Mouse (Mus musculus): Measurements from ENCODE around the gene Oasl1. TPM values are rescaled to one million over a fixed set of nuclear protein-coding genes. Genes with fewer than 3 reads are reported as not detected.
A peak's percentile ranks its signal among the peaks of the same experiment; 100 is the strongest.
"Not testable (repeated sequence)": the region's sequence is repeated elsewhere in the genome, so short reads cannot be mapped to it uniquely, and the experiment has no call there.

Oasl1 gene
- 4.3 and 5.7 TPM in 2 replicates for polyA plus RNA-seq (2012; rRNA removed)

DNA sequence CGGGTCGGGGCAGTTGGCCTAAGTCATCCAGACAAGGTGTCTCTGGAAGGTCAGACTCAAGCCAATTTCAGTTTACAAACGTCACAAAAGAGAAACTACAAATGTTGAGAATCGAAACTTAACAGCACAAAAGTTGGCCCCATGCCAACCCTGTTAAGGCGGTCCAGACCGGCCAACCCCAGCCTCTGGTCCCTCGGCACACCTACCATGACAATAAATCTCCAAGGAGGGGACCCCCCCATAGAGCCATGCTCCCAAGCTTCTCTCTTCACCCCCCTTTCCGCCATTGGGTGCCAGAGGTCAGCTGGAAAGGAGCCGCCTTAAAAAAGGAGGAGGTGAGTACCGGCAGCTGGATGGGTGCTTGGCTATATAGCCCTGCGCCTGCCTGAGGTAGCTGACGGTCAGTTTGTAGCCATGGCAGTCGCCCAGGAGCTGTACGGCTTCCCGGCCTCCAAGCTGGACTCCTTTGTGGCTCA, at the start of gene Oasl1:
Oasl1 (plus strand) TSS at position 243 of the 476 bp plus-strand sequence.
- 4% methylated on average over 15 of the region's 15 CpGs for WGBS
- Histone ChIP-seq H3K27me3 (replicated peaks; ENCODE audit: control insufficient read depth, insufficient read depth, low read length) (no peaks in the 10 kb centered on the region), H3K4me1 (ENCODE audit: control insufficient read depth, insufficient read depth, low read length) (peaks cover 7% of the 10 kb centered on the region; the same call in 1 of the 2 replicates), H3K27ac (ENCODE audit: insufficient read depth, low read depth, low read length) (peak within 1 kb of the TSS; percentile 2; the same call in 1 of the 2 replicates), H3K4me3 (ENCODE audit: insufficient read depth, low read depth, low read length) (peak within 1 kb of the TSS; percentile 58), H3K36me3 (ENCODE audit: control insufficient read depth, insufficient read depth, low read length) (no peaks in the 10 kb centered on the region)
- DNase-seq: peak; percentile 74
- no peak for TF ChIP-seq CTCF (conservative IDR thresholded peaks at IDR 0.05; ENCODE audit: insufficient read depth, insufficient read length, low read depth, low read length)
- no peak for TF ChIP-seq POLR2A (IDR thresholded peaks at IDR 0.05; ENCODE audit: low read depth, low read length)

DNA sequence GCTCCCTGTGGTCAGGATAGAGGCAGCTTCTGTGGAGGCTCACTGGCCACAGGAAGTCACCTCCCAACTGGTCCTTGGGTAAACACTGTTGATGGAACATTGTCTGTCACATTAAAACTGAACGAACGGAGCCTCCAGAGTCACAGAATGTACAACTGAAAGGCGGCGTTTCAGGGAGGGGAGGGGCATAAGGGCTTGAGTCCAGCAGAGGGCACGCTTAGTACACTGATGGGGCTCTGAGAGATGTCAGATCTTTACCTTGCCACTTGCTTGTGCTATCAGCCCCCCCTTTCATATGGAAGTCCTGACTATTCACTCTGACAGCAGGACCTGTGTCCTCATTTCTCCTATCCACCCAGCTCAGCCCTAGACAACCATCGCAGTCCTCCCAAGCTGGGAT, 47.2 kb upstream of the Oasl1 start:
- Histone ChIP-seq H3K27me3 (replicated peaks; ENCODE audit: control insufficient read depth, insufficient read depth, low read length) (no peaks in the 10 kb centered on the region), H3K36me3 (ENCODE audit: control insufficient read depth, insufficient read depth, low read length) (no peaks in the 10 kb centered on the region), H3K4me3 (ENCODE audit: insufficient read depth, low read depth, low read length) (no peak overlapping the region), H3K4me1 (ENCODE audit: control insufficient read depth, insufficient read depth, low read length) (no peaks in the 10 kb centered on the region), H3K27ac (ENCODE audit: insufficient read depth, low read depth, low read length) (no peak overlapping the region)
- DNase-seq: peak; percentile 33
- WGBS: 40% methylated on average over 6 of the region's 6 CpGs
- TF ChIP-seq CTCF (conservative IDR thresholded peaks at IDR 0.05; ENCODE audit: insufficient read depth, insufficient read length, low read depth, low read length) (peak; percentile 64), POLR2A (IDR thresholded peaks at IDR 0.05; ENCODE audit: low read depth, low read length) (no peak)

DNA sequence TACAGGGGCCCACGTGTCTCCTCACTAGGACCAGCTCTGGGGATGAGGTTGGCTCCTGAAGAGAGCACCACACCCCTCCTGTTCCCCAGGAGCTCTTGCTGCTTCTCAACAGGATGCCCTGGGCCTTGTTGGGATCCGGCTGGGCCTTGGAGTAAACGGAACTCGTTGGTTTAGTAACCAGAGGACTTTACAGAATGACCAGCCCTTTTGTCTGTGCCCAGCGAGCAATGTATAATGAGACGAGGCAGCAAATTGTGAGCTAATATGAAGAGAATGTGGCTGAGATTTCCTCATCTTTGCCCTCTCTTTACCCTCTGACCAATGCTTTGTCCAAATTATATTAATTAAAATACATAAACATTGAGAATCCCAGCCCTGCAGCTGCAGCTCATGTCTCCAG, 46.7 kb upstream of the Oasl1 start:
- Histone ChIP-seq H3K4me1 (ENCODE audit: control insufficient read depth, insufficient read depth, low read length) (no peaks in the 10 kb centered on the region), H3K27ac (ENCODE audit: insufficient read depth, low read depth, low read length) (no peak overlapping the region), H3K27me3 (replicated peaks; ENCODE audit: control insufficient read depth, insufficient read depth, low read length) (no peaks in the 10 kb centered on the region), H3K4me3 (ENCODE audit: insufficient read depth, low read depth, low read length) (no peak overlapping the region), H3K36me3 (ENCODE audit: control insufficient read depth, insufficient read depth, low read length) (no peaks in the 10 kb centered on the region)
- no peak for DNase-seq
- 61% methylated on average over 6 of the region's 6 CpGs for WGBS
- TF ChIP-seq CTCF (conservative IDR thresholded peaks at IDR 0.05; ENCODE audit: insufficient read depth, insufficient read length, low read depth, low read length) (no peak), POLR2A (IDR thresholded peaks at IDR 0.05; ENCODE audit: low read depth, low read length) (no peak)

DNA sequence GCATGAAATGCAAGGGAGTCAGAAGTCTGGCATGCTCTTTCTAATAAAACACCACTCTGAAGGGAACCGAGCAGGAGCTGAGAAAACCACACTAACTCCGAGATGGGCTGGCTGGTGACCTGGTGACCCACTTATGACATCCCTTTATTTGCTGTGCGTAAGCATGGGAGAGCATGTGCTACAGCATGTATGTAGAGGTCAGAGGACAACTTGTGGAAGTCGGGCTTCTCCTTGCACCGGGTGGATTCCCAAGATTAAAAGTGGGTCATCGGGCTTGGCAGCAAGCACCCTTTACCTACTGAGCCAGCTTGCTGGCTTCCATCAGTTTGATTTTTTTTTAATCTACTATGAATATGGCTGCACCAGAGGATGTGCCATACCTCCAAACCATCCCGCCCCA, 45.6 kb upstream of the Oasl1 start:
- no peaks in the 10 kb centered on the region for H3K27me3 ChIP-seq (replicated peaks; ENCODE audit: control insufficient read depth, insufficient read depth, low read length)
- 72% methylated on average over 7 of the region's 7 CpGs for WGBS
- no peaks in the 10 kb centered on the region for H3K4me1 ChIP-seq (ENCODE audit: control insufficient read depth, insufficient read depth, low read length)
- no peak for DNase-seq
- TF ChIP-seq POLR2A (IDR thresholded peaks at IDR 0.05; ENCODE audit: low read depth, low read length) (no peak), CTCF (conservative IDR thresholded peaks at IDR 0.05; ENCODE audit: insufficient read depth, insufficient read length, low read depth, low read length) (no peak)
- no peak overlapping the region for H3K4me3 ChIP-seq (ENCODE audit: insufficient read depth, low read depth, low read length)
- H3K36me3 ChIP-seq (ENCODE audit: control insufficient read depth, insufficient read depth, low read length): no peaks in the 10 kb centered on the region
- no peak overlapping the region for H3K27ac ChIP-seq (ENCODE audit: insufficient read depth, low read depth, low read length)

DNA sequence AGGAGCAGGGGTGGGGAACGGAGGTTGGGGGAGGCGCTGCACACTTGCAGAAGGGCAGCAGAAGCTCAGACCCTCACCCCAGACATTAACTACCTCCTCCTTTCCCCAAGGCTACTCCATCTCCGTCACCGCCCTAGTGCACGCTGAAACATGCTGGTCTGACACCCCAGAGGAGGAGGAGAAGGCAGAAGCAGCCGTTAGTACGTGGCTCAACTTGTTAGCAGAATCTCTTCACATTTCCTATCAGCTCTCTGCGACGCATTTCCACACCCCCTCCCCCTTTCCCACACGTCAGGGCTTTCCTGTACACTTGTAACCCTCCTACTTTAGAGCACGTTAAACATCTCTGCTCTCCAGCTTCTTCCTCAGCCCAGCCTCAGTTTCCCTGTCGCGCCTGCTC, 43.6 kb upstream of the Oasl1 start:
- H3K4me3 ChIP-seq (ENCODE audit: insufficient read depth, low read depth, low read length): no peak overlapping the region
- no peaks in the 10 kb centered on the region for H3K36me3 ChIP-seq (ENCODE audit: control insufficient read depth, insufficient read depth, low read length)
- no peak for DNase-seq
- no peak overlapping the region for H3K27ac ChIP-seq (ENCODE audit: insufficient read depth, low read depth, low read length)
- WGBS: 64% methylated on average over 13 of the region's 13 CpGs
- TF ChIP-seq CTCF (conservative IDR thresholded peaks at IDR 0.05; ENCODE audit: insufficient read depth, insufficient read length, low read depth, low read length): no peak
- no peak for TF ChIP-seq POLR2A (IDR thresholded peaks at IDR 0.05; ENCODE audit: low read depth, low read length)
- H3K27me3 ChIP-seq (replicated peaks; ENCODE audit: control insufficient read depth, insufficient read depth, low read length): no peaks in the 10 kb centered on the region
- no peaks in the 10 kb centered on the region for H3K4me1 ChIP-seq (ENCODE audit: control insufficient read depth, insufficient read depth, low read length)

DNA sequence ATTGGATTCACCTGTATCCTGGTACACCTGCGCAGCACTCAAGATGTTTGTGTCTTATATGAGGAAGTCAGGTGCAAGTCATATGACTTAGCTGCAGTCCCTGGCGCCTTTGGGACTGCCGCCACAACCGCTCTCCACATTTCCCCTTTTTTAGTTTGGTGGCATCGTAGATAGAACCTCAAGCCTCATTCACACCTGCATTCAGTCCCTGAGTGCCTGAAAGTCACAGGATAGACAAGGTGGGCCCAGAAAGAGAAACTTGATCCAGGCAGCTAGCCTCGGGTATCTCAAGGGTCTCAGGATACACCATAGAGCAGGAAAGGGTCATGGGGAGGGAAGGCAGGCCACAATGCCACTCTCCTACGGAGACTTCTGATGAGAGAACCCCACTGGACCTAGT, 40.7 kb upstream of the Oasl1 start:
- H3K4me1 ChIP-seq (ENCODE audit: control insufficient read depth, insufficient read depth, low read length); H3K36me3 ChIP-seq (ENCODE audit: control insufficient read depth, insufficient read depth, low read length); H3K27me3 ChIP-seq (replicated peaks; ENCODE audit: control insufficient read depth, insufficient read depth, low read length); H3K27ac ChIP-seq (ENCODE audit: insufficient read depth, low read depth, low read length); DNase-seq; H3K4me3 ChIP-seq (ENCODE audit: insufficient read depth, low read depth, low read length): not testable (repeated sequence)
- WGBS: 85% methylated on average over 6 of the region's 7 CpGs

DNA sequence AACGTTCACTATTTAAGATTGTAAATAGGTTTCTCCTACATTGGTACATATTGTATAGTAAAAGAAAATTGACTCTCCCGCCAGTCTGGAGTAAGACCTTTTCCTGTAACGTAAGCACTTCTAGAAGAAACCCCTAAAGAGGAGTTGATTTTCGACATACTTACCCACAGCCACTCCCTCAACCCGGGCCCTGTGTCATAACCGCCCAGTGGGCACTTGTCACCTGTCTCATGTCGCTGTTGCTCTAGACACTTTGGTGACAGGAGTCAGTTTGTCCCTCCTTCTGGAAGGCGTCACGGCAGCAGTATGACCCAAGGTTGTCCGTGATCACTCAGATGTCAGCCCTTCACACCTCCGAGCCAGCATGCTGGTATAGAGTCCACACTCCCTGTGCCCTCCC, 40.0 kb upstream of the Oasl1 start:
- no peak for TF ChIP-seq POLR2A (IDR thresholded peaks at IDR 0.05; ENCODE audit: low read depth, low read length)
- no peak for TF ChIP-seq CTCF (conservative IDR thresholded peaks at IDR 0.05; ENCODE audit: insufficient read depth, insufficient read length, low read depth, low read length)
- Histone ChIP-seq H3K4me1 (ENCODE audit: control insufficient read depth, insufficient read depth, low read length) (no peaks in the 10 kb centered on the region), H3K27ac (ENCODE audit: insufficient read depth, low read depth, low read length) (no peak overlapping the region), H3K36me3 (ENCODE audit: control insufficient read depth, insufficient read depth, low read length) (no peaks in the 10 kb centered on the region), H3K27me3 (replicated peaks; ENCODE audit: control insufficient read depth, insufficient read depth, low read length) (no peaks in the 10 kb centered on the region), H3K4me3 (ENCODE audit: insufficient read depth, low read depth, low read length) (no peak overlapping the region)
- no peak for DNase-seq
- 84% methylated on average over 11 of the region's 11 CpGs for WGBS

DNA sequence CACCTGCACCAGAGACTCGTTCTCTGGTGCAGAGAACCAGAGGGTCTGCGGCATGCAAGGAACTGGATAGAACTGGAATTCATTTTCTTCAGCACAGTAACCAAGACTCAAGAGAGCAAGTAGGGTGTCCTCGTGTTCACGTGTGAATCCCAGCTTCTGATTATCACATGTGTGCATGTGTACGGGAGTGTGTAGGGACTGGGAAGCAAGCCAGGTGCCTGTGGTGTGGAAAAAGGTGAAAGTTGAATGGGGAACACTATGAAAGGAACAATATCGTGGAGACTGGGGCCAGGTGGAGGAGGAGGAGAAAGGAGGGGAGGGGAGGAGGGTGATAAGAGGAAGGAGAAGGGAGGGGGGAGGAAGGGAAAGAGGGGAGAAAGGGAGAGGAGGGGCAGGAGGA, 36.2 kb upstream of the Oasl1 start:
- H3K27me3 ChIP-seq (replicated peaks; ENCODE audit: control insufficient read depth, insufficient read depth, low read length): no peaks in the 10 kb centered on the region
- 61% methylated on average over 6 of the region's 6 CpGs for WGBS
- DNase-seq: no peak
- 0 out of 2 replicates have a peak overlapping the region, but pooled peaks have one; percentile 42 for H3K27ac ChIP-seq (ENCODE audit: insufficient read depth, low read depth, low read length)
- TF ChIP-seq POLR2A (IDR thresholded peaks at IDR 0.05; ENCODE audit: low read depth, low read length) (no peak), CTCF (conservative IDR thresholded peaks at IDR 0.05; ENCODE audit: insufficient read depth, insufficient read length, low read depth, low read length) (no peak)
- H3K4me1 ChIP-seq (ENCODE audit: control insufficient read depth, insufficient read depth, low read length): no peaks in the 10 kb centered on the region
- no peaks in the 10 kb centered on the region for H3K36me3 ChIP-seq (ENCODE audit: control insufficient read depth, insufficient read depth, low read length)
- no peak overlapping the region for H3K4me3 ChIP-seq (ENCODE audit: insufficient read depth, low read depth, low read length)

Measured in kidney, adult 2 months (tissue).